Mouse (Mus musculus): ENCODE measurements around the gene Gpr152.
"Not testable (repeated sequence)": the region's sequence is repeated elsewhere in the genome, so short reads cannot be mapped to it uniquely, and the experiment has no call there.

Gene Gpr152

DNA sequence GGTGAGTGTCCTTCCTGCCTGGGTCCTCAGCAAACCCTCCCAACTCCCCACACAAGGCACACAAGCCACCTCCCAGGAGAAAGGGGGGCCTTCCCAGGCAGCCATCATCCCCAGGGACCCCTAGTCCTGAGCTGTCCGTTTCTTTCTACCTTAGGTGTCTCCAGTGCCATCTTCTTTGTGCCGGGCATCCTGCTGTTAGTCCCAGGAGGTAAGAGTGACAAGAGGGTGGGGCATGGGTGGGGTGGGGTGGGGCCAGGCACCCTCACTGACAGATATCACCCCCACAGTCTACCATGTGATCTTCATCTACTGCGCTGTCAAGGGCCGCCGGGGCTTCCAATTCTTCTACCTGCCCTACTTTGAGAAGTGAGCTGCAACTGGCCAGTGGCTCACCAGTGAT, 8.5 kb upstream of the Gpr152 start:
- DNase-seq (ENCODE audit: low spot score), result no peak

DNA sequence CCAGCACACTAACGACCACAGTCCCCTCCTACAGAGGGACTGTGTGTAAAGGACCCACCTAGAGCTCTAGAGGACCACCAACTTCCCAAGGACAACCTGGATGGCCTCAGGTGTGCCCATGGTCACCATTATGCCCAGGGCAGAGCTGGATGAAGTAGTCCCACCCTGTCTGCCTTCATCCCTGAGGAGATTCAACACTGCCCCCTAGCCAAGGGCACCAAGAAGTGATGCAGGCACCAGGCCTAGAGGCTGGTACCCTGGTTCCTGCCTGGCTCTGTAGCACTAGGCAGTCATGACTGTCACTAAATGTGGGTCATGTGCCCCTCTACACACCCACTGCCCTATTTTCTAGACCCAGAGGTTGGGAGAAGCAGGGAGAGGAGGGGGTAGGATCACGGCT, 7.8 kb upstream of the Gpr152 start:
- no peak for DNase-seq (ENCODE audit: low spot score)

DNA sequence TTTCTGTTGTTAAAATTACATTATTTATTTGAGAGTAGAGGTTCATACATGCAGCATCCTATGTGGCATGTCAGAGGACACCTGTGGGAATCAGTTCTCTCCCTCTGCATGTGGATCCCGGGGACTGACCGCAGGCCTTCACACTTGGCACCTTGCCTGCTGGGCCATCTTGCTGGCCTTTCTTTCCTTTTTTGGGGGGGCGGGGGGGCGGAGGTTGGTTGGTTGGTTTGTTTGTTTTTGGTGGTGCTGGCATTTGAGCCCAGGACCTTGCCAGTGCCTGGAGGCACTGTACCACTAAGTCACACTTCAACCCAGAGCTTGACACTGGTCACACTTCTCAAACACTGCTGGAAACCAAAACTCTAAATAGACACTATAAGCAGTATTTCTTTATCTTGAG, 5.2 kb upstream of the Gpr152 start:
- no peak for DNase-seq (ENCODE audit: low spot score)

DNA sequence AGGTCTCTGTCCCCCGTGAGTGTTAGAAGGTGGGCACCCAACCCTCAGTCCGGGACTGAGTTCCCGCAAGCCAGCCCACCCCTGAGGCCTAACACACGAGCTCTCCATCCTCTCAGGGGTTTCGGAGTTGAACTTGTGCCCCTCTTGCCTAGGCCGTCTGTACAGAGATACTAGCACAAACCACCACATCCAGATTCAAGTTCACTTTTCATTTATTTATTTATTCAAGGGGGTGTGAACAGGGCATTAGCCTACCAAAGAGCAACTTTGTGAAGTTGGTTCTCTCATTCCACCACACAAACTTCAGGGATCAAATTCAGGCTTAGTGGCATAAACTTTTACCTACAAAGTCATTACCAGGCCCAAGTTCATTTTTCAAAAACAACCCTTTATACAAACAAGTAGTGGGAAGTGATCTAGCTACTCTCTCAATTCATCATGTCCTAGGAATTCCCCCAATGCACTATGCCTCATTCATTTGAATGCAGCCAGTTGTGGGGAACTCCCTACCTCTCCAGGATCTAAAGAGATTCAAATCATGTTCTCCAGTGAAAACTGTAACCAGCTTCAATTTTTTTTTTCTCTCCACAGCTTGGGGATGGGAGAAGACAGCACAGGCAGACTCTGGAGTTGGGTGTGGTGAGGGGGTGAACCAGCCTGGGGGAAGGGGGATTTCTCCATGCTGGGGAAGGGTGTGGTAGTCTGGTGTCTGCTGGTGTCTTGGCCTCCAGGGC, 4.2 kb upstream of the Gpr152 start:
- DNase-seq (ENCODE audit: low spot score), result not testable (repeated sequence)

DNA sequence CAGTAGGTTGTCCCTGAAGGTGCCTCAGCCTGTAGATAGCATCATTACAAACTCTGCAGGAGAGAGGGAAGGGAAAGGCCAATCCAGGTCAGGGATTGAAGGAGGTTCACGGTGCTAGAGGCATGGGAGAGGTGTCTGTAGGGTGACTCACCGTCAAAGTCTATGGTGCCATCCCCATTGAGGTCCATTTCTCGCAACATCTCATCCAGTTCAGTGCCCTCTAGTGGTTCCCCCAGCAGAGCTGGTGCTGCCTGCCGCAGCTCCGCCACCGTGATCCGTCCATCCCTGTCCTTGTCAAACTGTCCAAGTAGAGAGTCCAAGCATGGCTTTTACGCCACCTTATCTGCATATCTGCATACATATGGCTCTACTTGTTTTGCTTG, 3.6 kb upstream of the Gpr152 start:
- peak; percentile 46 for DNase-seq (ENCODE audit: low spot score)

DNA sequence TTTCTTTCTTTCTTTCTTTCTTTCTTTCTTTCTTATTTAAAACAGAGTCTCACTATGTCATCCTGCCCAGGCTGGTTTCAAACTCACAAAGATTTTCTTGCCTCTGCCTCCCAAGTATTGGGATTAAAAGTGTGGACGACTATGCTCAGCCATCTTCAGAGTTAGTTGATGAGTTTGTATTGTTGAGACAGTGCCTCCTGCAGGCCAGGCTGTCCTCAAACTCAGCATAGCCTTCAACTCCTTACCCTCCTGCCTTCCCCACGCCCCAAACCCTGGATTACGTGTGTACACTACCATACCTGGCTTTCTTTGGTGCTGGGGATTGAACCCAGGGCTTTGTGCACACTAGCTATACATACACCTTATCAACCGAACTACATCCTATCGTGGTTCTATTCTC, 3.1 kb upstream of the Gpr152 start:
- DNase-seq (ENCODE audit: low spot score), result no peak

DNA sequence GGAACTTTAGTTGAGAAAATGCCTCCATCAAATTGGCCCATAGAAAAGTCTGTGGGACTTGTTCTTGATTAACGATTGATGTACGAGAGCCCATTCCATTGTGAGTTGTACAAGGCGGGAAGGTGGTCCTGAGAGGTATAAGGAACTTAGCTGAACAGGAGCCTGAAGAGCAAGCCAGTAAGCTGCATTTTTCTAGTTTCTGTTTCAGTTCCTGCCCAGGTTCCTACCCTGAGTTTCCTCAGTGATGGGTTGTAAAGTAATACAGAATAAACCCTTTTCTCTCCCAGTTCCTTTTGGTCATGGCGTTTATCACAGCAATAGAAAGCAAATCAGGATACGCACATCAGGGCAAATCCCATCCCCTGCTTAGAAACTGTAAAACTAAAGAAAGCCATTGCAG, 1.7 kb upstream of the Gpr152 start:
- no peak for DNase-seq (ENCODE audit: low spot score)

DNA sequence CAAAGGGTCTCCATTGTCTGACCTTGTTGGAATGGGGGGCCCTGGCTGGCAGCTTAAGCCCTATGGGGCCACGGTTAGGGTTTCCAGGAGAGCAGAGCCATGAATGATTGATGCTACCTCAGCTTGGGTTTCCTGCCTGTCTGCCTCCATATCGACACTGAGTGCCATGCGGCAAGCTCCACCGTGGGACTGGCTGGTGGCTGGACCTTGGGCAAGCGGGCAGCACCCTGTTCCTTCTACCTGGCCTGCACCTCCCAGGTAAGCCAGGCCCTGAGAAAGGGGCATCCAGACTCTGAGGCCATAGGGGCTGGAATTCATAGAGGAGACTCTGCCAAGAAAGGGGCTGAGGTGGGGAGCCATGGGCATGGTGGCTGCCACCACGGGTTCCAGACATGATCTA, 560 bp downstream of the Gpr152 start:
- DNase-seq (ENCODE audit: low spot score), result no peak

DNA sequence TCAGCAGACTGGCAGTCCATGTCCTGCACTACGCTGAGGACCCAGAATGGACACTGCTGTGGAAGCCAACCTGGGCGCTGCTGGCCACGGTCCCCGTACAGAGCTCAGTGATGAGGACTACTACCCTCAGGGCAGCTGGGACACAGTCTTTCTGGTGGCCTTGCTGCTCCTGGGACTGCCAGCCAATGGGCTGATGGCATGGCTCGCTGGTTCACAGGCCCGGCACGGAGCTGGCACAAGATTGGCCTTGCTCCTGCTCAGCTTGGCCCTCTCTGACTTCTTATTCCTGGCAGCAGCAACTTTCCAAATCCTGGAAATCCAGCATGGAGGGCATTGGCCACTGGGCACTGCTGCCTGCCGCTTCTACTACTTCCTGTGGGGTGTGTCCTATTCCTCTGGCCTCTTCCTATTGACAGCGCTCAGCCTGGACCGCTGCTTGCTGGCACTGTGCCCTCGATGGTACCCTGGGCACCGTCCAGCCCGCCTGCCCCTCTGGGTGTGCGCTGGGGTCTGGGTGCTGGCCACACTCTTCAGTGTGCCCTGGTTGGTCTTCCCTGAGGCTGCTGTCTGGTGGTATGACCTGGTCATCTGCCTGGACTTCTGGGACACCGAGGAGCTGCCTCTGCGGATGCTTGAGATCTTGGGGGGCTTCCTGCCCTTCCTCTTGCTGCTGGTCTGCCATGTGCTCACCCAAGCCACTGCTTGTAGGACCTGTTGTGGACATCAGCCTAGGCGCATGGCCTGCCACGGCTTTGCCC, 3.0 kb downstream of the Gpr152 start:
- DNase-seq (ENCODE audit: low spot score), result no peak

DNA sequence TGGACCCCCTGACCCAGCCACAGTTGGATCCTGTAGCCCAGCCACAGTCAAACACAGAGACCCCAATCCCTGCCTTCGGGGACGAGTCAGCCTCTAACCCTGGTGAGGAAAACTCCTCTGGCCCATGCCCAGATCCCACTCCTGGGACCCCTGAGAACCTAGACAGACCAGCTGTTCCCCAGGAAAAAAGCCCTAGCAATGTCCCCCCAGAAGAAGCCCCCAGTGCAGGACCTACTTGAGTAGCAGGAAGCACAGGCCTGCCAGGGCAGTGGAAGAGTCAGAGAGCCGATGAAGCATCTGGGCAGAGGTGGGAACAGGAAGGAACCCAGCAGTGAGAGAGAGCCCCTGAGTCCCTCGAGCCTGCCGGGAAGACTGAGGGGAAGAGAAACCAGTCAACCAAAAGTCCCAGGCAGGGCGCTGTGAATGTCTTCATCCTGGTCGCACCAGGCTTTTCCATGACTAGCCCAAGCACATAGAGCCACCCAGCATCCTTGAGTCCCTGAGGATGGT, 4.2 kb downstream of the Gpr152 start, which contains the start of gene Cabp4:
TSS of gene Cabp4 (minus strand) at position 275 of the 510 bp plus-strand sequence.
- no peak for DNase-seq (ENCODE audit: low spot score)

DNA sequence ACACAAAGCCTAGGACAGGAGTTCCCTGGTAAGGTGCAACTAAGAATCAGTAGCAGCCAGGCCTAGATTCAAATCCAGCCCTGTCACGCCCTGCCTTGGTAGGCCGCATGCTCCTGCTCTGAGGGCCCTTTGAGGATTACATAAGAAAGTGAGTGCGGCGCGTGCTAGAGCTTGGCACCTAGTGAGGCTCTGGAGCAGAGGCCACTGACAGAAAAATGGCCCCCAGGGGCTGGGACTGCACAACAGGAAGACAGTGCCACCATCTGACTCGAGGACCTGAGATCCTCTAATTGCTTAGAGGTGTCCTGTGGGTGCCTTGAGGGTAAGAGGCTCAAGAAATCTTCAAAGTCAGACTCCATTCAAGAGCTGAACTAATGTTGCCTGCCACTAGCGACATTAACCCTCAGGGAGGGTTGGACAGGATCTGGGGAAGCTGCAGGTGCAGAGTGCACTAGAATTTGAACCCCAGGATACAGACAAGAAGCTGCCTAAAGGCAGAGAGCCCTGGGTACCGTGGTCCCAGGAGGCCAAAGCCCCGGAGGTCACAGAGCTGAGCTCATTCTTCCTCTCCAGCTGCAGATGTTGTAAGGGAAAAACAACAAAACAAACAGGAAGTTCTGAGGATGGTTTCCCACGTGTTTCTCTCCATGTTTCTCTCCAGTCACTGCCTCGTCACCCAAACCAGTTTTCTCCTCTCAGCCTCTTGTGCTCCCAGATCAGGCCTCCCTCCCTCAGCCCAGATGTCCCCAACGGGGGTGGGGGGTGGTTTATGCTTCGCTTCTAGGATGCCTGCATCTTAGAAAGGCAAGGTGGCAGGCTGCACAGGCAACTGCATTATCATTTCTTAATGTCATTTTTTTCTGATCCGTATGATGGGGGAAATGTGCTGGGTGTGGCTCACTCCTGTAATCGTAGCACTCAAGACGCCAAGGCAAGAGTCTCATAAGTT, 5.2 kb downstream of the Gpr152 start:
- DNase-seq (ENCODE audit: low spot score), result peak; percentile 19

DNA sequence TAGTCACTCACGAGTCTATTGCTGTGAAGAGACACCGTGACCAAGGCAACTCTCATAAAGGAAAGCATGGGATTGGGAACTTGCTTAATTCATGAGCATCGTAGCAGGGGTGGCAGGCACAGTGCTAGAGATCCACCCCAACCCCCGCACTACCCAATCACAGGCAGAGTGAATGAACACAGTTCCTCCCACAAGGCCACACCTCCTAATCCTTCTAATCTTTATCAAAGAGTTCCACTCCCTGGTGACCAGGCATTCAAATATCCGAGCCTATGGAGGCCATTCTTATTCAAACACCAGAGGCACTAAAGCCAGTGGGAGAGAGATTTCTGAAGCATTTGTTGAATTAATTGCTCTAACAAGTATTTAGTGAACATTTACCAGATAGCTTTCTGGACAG, 6.3 kb downstream of the Gpr152 start:
- no peak for DNase-seq (ENCODE audit: low spot score)

DNA sequence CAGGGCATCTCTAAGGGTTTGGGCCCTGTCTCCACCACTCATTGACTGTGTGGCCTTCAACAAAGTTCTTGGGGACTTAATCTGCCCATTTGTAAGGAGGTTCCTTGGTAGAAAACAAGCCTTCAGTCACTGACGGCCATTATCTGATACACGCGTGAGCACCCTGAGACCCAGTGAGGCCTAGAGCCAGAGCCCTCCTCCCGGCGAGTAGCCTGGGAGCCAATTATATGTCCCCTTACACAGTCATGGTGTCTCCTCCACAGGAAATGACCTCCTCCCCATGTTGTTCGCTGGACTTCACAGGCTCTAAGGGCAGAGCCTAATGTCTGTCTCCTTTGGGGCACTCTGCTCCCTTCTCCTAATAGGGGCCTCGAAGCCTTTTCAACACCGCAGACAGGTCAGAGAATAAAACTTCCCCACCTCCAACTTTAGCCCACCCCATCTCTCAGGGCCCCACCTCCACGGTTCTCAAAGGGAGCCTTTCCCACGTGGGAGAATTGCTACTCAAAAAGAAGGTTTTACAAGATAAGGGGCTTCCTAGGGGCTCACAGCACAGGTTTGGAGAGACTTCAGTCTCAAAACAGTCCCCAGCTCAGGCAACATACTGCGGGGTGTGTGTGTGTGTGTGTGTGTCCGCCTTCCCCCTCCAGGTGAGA, 6.9 kb downstream of the Gpr152 start:
- no peak for DNase-seq (ENCODE audit: low spot score)

DNA sequence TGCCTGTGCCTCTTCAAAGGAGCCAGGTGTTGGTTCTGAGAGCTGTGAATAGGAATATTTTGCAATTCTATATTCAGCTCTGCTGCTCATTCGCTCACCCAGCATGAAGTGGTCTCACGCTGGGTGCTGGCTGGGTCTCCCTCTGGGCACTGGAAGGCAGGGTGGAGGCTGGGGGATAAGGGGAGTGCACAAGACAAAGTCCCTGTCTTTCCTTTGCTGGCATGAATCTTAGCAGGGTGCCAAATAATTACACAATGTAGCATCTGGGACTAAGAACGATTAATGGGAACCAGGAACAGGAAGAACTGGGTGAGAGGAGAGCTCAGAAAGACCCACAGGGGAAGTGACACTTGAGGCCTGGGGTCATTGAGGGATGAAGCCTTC, 7.4 kb downstream of the Gpr152 start:
- no peak for DNase-seq (ENCODE audit: low spot score)

DNA sequence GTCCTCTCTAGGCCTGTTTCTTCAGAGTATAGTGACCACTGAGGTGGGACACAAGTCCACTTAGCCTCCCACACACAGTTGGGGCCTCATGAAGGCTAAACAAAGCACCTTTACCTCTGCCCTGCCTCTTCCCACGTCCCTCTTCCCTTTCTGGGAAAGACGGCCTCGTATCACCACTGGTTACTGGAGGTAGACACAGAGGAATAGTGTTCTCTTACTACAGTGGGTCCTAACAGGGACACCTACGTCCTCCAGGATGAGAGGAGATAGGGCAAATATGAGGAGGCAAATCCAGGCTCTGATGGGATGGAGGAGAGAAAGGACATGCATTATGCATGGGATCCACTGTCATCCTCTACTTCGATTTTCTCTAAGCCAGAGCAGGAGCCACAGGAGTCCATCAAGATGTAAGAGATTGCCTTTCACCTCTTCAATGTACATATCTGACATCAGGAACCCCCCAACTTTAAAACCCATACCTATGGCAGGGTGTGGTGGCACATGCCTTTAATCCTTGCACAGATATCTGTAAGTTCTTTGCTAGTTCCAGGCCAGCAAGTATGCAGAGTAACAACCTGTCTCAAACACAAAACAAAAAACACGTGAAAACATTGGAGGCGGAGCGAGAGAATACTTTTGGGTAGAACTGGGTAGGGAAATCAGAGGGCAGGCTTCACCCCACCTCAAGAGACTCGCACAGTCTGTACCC, 8.3 kb downstream of the Gpr152 start:
- DNase-seq (ENCODE audit: low spot score), result no peak

DNA sequence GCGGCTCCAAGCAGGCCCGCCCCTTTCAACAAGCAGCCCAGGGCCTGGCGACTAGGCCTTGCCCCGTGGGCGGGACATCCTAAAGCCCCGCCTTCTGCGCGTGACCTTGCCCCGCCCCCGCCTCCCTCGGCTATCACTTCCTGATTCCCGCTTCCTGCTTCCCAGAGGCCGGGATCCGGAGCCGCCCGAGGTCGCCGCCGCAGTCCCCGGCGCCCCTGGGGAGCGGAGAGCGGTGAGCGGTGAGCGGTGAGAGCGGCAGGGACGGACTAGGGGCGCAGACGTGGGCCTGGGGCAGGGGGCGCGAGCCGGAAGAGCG, 8.9 kb downstream of the Gpr152 start, which contains the start of gene Coro1b:
TSS of gene Coro1b (plus strand) at position 129 of the 316 bp plus-strand sequence.
- DNase-seq (ENCODE audit: low spot score), result peak; percentile 90

DNA sequence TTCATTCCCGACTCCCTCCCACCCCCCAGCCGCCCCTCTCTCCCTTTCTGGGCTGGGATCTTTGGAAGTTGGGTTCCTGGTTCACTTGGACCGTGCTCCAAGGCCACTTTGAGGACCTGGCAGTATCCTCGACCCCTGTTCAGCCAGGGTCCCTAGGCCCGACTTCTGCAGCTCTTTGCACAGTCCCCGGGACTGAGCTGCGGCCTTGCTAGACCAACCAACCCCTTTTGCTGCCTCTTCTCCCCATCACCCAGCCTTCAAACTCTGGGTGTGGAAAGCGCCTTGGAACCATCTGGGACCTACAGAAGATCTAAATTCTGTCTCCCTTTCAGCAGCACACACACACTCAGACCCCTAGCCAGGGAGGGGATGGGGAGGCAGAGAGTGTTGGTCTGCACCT, 9.2 kb downstream of the Gpr152 start:
- no peak for DNase-seq (ENCODE audit: low spot score)

DNA sequence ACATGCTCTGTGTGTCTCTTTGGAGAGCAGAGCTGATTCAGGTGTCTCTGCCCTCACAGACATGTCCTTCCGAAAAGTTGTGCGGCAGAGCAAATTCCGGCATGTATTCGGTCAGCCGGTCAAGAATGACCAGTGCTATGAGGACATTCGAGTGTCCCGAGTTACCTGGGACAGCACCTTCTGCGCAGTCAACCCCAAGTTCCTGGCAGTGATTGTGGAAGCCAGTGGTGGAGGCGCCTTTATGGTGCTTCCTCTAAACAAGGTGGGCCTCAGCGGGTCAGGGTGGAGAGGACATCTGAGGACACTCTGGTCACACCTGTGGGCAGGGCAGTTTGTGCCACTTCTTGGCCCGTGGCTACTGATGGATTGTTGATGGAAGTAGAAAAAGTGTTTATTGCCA, 9.7 kb downstream of the Gpr152 start:
- DNase-seq (ENCODE audit: low spot score), result no peak

DNA sequence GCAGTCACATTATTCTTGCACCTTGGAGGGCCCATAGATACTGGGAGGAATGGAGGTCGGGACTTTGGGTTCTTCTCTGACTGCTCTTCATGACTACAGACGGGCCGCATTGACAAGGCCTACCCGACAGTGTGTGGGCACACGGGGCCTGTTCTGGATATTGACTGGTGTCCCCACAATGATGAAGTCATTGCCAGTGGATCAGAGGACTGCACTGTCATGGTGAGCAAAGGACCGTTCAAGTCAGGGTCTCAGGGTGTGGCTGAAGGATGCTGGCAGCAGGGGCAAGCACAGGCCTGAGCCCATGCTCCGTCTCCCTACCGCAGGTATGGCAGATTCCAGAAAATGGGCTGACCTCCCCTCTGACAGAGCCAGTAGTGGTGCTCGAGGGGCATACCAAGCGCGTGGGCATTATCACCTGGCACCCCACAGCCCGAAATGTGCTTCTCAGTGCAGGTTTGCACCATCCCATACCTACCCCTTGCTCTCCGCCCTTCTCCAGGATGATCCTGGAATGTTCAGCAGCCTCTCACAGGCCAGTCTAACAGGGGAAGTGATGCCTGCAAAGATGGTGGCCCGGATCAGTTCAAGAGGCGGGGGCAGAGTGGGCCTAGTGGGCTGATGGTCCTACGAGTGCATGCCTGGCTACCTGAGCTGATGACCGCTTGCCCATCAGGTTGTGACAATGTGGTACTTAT, 10.3 kb downstream of the Gpr152 start:
- no peak for DNase-seq (ENCODE audit: low spot score)
